Mouse (Mus musculus): ENCODE results near the gene Zbtb20.

Gene Zbtb20

GRCm38 (mm10) chr16:43616348-43616747 is 740.7 kb downstream of the Zbtb20 start:
- ATAC-seq (ENCODE audit: insufficient number of reproducible peaks, low FRiP score, low TSS enrichment): no peak

GRCm38 (mm10) chr16:43617346-43617745 is 741.7 kb downstream of the Zbtb20 start:
- no peak for ATAC-seq (ENCODE audit: insufficient number of reproducible peaks, low FRiP score, low TSS enrichment)

- ATAC-seq (ENCODE audit: insufficient number of reproducible peaks, low FRiP score, low TSS enrichment): no peak
Observed at GRCm38 (mm10) chr16:43618286-43618685, 742.6 kb downstream of the Zbtb20 start.

GRCm38 (mm10) chr16:43619277-43619676 is 743.6 kb downstream of the Zbtb20 start:
- ATAC-seq (ENCODE audit: insufficient number of reproducible peaks, low FRiP score, low TSS enrichment): no peak

GRCm38 (mm10) chr16:43620359-43620758 is 744.7 kb downstream of the Zbtb20 start:
- no peak for ATAC-seq (ENCODE audit: insufficient number of reproducible peaks, low FRiP score, low TSS enrichment)

GRCm38 (mm10) chr16:43623315-43624000 is 747.8 kb downstream of the Zbtb20 start:
- no peak for ATAC-seq (ENCODE audit: insufficient number of reproducible peaks, low FRiP score, low TSS enrichment)

- ATAC-seq (ENCODE audit: insufficient number of reproducible peaks, low FRiP score, low TSS enrichment): no peak
Observed at GRCm38 (mm10) chr16:43624876-43625275, 749.2 kb downstream of the Zbtb20 start.

- ATAC-seq (ENCODE audit: insufficient number of reproducible peaks, low FRiP score, low TSS enrichment): no peak
Observed at GRCm38 (mm10) chr16:43625289-43625688, 749.6 kb downstream of the Zbtb20 start.

- ATAC-seq (ENCODE audit: insufficient number of reproducible peaks, low FRiP score, low TSS enrichment): no peak
Observed at GRCm38 (mm10) chr16:43625956-43626355, 750.3 kb downstream of the Zbtb20 start.

GRCm38 (mm10) chr16:43628662-43629061 is 753.0 kb downstream of the Zbtb20 start:
- ATAC-seq (ENCODE audit: insufficient number of reproducible peaks, low FRiP score, low TSS enrichment): no peak

GRCm38 (mm10) chr16:43631758-43632157 is 756.1 kb downstream of the Zbtb20 start:
- no peak for ATAC-seq (ENCODE audit: insufficient number of reproducible peaks, low FRiP score, low TSS enrichment)

- no peak for ATAC-seq (ENCODE audit: insufficient number of reproducible peaks, low FRiP score, low TSS enrichment)
Observed at GRCm38 (mm10) chr16:43634037-43634436, 758.4 kb downstream of the Zbtb20 start.

GRCm38 (mm10) chr16:43637241-43637640 is 761.6 kb downstream of the Zbtb20 start:
- ATAC-seq (ENCODE audit: insufficient number of reproducible peaks, low FRiP score, low TSS enrichment): no peak

GRCm38 (mm10) chr16:43638406-43639049 is 762.8 kb downstream of the Zbtb20 start:
- peak; percentile 43; the same call in 1 of the 2 replicates for ATAC-seq (ENCODE audit: insufficient number of reproducible peaks, low FRiP score, low TSS enrichment)

- ATAC-seq (ENCODE audit: insufficient number of reproducible peaks, low FRiP score, low TSS enrichment): no peak
Observed at GRCm38 (mm10) chr16:43641230-43641629, 765.5 kb downstream of the Zbtb20 start.

- no peak for ATAC-seq (ENCODE audit: insufficient number of reproducible peaks, low FRiP score, low TSS enrichment)
Observed at GRCm38 (mm10) chr16:43645879-43646278, 770.2 kb downstream of the Zbtb20 start.

- ATAC-seq (ENCODE audit: insufficient number of reproducible peaks, low FRiP score, low TSS enrichment): no peak
Observed at GRCm38 (mm10) chr16:43646943-43647342, 771.3 kb downstream of the Zbtb20 start.

GRCm38 (mm10) chr16:43647641-43648040 is 772.0 kb downstream of the Zbtb20 start:
- ATAC-seq (ENCODE audit: insufficient number of reproducible peaks, low FRiP score, low TSS enrichment): no peak

GRCm38 (mm10) chr16:43650355-43651080 is 774.8 kb downstream of the Zbtb20 start:
- ATAC-seq (ENCODE audit: insufficient number of reproducible peaks, low FRiP score, low TSS enrichment): no peak

- ATAC-seq (ENCODE audit: insufficient number of reproducible peaks, low FRiP score, low TSS enrichment): no peak
Observed at GRCm38 (mm10) chr16:43653288-43653687, 777.6 kb downstream of the Zbtb20 start.

- ATAC-seq (ENCODE audit: insufficient number of reproducible peaks, low FRiP score, low TSS enrichment): no peak
Observed at GRCm38 (mm10) chr16:43654269-43654668, 778.6 kb downstream of the Zbtb20 start.

Data from cerebellum, adult (tissue).